Mouse (Mus musculus) liver, adult 2 months (tissue): ENCODE results near the gene Samd14. TPM values are rescaled to one million over a fixed set of nuclear protein-coding genes. Genes with fewer than 3 reads are reported as not detected.

Source experiments
- DNase-seq: peaks from one replicate; pipeline ENCODE4 v3.0.0-alpha.2; 2011; ENCODE audit warnings: low read depth, low spot score; ENCODE audit errors: extremely low read depth
- H3K27ac ChIP-seq: fragments of 200-500 bp; replicated peaks from 2 replicates; pipeline ENCODE4 v1.5.1; 2012; ENCODE audit warnings: low read depth, mild to moderate bottlenecking, control low read depth, inconsistent platforms, low read length; ENCODE audit not compliant: insufficient read depth
- H3K27me3 ChIP-seq: fragments of 200-500 bp; 2 replicates; pipeline ENCODE4 v1.6.1; 2012; ENCODE audit warnings: mild to moderate bottlenecking, moderate library complexity, low read length, inconsistent platforms; ENCODE audit not compliant: control insufficient read depth, insufficient read depth
- H3K36me3 ChIP-seq: fragments of 200-500 bp; 2 replicates; pipeline ENCODE4 v1.6.1; 2012; ENCODE audit warnings: low read length, inconsistent platforms; ENCODE audit not compliant: control insufficient read depth, insufficient read depth
- H3K4me1 ChIP-seq: fragments of 200-500 bp; 2 replicates; pipeline ENCODE4 v1.6.1; 2011; ENCODE audit warnings: low read length; ENCODE audit not compliant: control insufficient read depth, insufficient read depth
- H3K4me3 ChIP-seq: fragments of 200-500 bp; 2 replicates; pipeline ENCODE4 v1.5.1; 2011; ENCODE audit warnings: low read depth, mild to moderate bottlenecking, control low read depth, low read length, moderate library complexity; ENCODE audit not compliant: insufficient read depth
- H3K79me2 ChIP-seq: fragments of 200-500 bp; 2 replicates; pipeline ENCODE4 v1.6.1; 2012; ENCODE audit warnings: inconsistent platforms, mild to moderate bottlenecking, low read length, moderate library complexity; ENCODE audit not compliant: control insufficient read depth, insufficient read depth
- H3K9ac ChIP-seq: fragments of 200-500 bp; 2 replicates; pipeline ENCODE4 v1.6.1; 2012; ENCODE audit warnings: low read depth, mild to moderate bottlenecking, control low read depth, inconsistent platforms, low read length
- CTCF ChIP-seq: fragments of 200-500 bp; IDR thresholded peaks from 2 replicates; pipeline ENCODE4 v1.5.1; 2011; ENCODE audit warnings: low read depth, low read length, control low read depth
- POLR2A ChIP-seq: fragments of 200-500 bp; IDR thresholded peaks from 2 replicates; pipeline ENCODE4 v1.6.1; 2011; ENCODE audit warnings: low read length, control low read depth; ENCODE audit not compliant: insufficient read depth; ENCODE audit errors: extremely low read depth
- WGBS: fragments of 180-500 bp; shearing (Covaris S2); methylation state at CpG from one replicate; pipeline ENCODE4 v1.1.7; 2018; 5-methylcytosine and 5-hydroxymethylcytosine counted together
- polyA plus RNA-seq: library from polyadenylated mRNA; depleted of rRNA; stranded (reverse); fragments of >200 nt; gene quantifications from 2 replicates; pipeline ENCODE4 v1.2.3, GENCODE M21; 2012
- total RNA-seq: library from RNA; depleted of rRNA; stranded (reverse); fragments of >200 nt; gene quantifications from 2 replicates; pipeline ENCODE4 v1.2.3, GENCODE M21; 2014

Samd14 gene
- total and polyA plus RNA-seq, 2 experiments: 0.13 to 0.18 TPM

DNA sequence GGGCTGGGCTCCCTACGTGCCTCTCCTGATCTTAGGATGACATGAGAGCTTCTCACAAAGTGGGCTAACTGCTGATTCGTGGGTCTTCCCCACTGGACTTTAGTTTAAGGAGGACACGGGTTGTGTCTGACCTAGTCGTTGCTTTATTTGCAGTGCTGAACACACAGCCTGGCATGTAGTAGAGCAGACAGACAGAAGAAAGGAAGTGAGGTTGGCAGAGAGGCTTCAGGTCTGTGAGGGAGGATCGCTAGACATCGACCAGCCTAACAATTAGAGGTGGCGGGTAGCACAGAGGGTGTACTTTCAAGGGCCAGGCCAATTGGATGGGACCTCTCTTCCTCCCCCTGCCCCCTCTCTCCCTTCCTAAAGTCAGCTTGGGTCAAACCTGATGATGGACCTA is 33.9 kb downstream of the Samd14 start:
- H3K4me1 ChIP-seq: peaks cover 21% of the 10 kb centered on the region

GRCm38 (mm10) chr11:95044185-95044870 is 34.6 kb downstream of the Samd14 start:
- H3K4me1 ChIP-seq: peaks cover 17% of the 10 kb centered on the region
- no peak for DNase-seq
- 84% methylated on average over 12 of the region's 13 CpGs for WGBS
- no peaks in the 10 kb centered on the region for H3K27me3 ChIP-seq
- no peak overlapping the region for H3K27ac ChIP-seq
- H3K36me3 ChIP-seq: no peaks in the 10 kb centered on the region
- H3K79me2 ChIP-seq: no peaks in the 10 kb centered on the region
- no peak overlapping the region for H3K4me3 ChIP-seq
- H3K9ac ChIP-seq: no peak overlapping the region
- TF ChIP-seq POLR2A (no peak), CTCF (no peak)

More for the DNA sequence above, 33.9 kb downstream of the Samd14 start:
- no peaks in the 10 kb centered on the region for H3K36me3 ChIP-seq
- no peak for DNase-seq
- WGBS: 74% methylated on average over 7 of the region's 7 CpGs
- H3K4me3 ChIP-seq: no peak overlapping the region
- H3K9ac ChIP-seq: no peak overlapping the region
- H3K27ac ChIP-seq: no peak overlapping the region
- H3K79me2 ChIP-seq: no peaks in the 10 kb centered on the region
- TF ChIP-seq CTCF: no peak
- no peak for TF ChIP-seq POLR2A
- H3K27me3 ChIP-seq: no peaks in the 10 kb centered on the region

DNA sequence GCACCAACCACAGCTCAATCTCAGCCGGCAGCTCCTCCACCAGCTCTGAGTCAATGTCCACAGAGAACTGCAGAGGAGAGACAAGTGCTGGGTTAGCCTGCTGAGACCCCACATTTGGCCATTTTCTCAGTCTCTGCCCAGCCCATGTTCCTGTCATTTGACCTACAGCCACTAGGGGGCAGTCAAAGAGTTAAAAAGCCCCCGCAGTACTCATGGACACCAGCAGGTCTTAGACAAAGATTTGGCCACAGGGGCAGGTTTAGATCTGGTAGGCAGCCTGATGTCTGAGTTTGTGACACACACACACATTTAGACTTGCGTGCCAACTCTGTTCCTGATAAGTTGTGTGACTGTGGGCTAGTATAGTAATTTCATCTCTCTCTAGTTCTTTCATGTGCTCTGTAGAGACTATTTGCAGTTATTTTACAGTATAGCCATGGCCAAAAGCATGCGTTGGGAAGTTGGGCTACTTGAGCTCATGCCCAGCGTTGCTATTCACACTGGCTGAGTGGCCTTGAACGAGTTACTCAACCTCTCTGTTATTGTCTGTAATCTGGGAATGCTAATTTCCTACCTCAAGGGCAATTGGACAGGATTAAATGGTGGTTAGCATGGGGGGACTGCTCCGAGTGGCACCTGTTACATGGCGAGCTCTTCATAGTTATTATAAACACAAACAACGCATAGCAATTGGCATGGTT is 37.5 kb downstream of the Samd14 start:
- peak; percentile 57 for DNase-seq
- Histone ChIP-seq H3K4me1 (peaks cover 7% of the 10 kb centered on the region), H3K27me3 (no peaks in the 10 kb centered on the region), H3K79me2 (no peaks in the 10 kb centered on the region), H3K4me3 (no peak overlapping the region), H3K27ac (no peak overlapping the region), H3K36me3 (no peaks in the 10 kb centered on the region), H3K9ac (no peak overlapping the region)
- TF ChIP-seq POLR2A (no peak), CTCF (peak; percentile 74)
- WGBS: 43% methylated on average over 9 of the region's 9 CpGs

GRCm38 (mm10) chr11:95053062-95053461 is 43.4 kb downstream of the Samd14 start:
- WGBS: 90% methylated on average over 9 of the region's 9 CpGs
- no peak for TF ChIP-seq CTCF
- TF ChIP-seq POLR2A: no peak
- Histone ChIP-seq H3K36me3 (no peaks in the 10 kb centered on the region), H3K27me3 (no peaks in the 10 kb centered on the region), H3K4me1 (no peaks in the 10 kb centered on the region), H3K79me2 (no peaks in the 10 kb centered on the region), H3K9ac (no peak overlapping the region), H3K27ac (no peak overlapping the region), H3K4me3 (no peak overlapping the region)
- no peak for DNase-seq

- TF ChIP-seq POLR2A (no peak), CTCF (no peak)
- H3K36me3 ChIP-seq: no peaks in the 10 kb centered on the region; the same call in 1 of the 2 replicates
- H3K27ac ChIP-seq: no peak overlapping the region
- no peaks in the 10 kb centered on the region for H3K4me1 ChIP-seq
- H3K27me3 ChIP-seq: no peaks in the 10 kb centered on the region
- DNase-seq: no peak
- 86% methylated on average over 19 of the region's 19 CpGs for WGBS
- no peaks in the 10 kb centered on the region for H3K79me2 ChIP-seq
- H3K9ac ChIP-seq: no peak overlapping the region
- no peak overlapping the region for H3K4me3 ChIP-seq
Observed at GRCm38 (mm10) chr11:95056768-95057501, 47.3 kb downstream of the Samd14 start.
